Mouse (Mus musculus): ENCODE results near the gene Aplp1.

DNA sequence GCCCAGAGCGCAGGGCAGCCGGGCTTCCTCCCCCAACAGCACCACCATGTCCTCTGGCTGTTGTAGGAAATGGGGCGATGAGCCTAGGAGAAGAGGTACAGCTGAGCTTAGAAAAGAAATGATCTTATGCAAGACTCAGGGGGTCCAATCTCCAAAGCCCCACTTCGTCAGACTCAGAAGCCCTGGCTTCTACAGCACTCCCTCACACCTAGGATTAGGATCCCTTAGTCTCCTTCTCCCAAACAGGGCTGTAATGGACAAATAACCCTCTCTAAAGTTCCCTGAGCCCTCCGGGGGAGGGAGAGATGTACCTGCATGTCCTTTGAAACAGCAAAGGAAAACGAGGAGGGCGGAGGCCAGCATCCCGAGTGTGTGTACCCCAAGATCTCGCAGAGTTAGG lies 11.2 kb upstream of the Aplp1 start:
- TF ChIP-seq CTCF (IDR thresholded peaks at IDR 0.05; ENCODE audit: insufficient read depth, low read length) (no peak), POLR2A (IDR thresholded peaks at IDR 0.05; ENCODE audit: borderline replicate concordance, extremely low read depth, low read depth, low read length) (no peak)

Measured in lung, adult 2 months (tissue).